Mouse (Mus musculus): ENCODE measurements around the gene Slc11a2. TPM values are rescaled to one million over a fixed set of nuclear protein-coding genes. Genes with fewer than 3 reads are reported as not detected.

The Slc11a2 gene
- total and polyA plus RNA-seq, 2 experiments from 2014 or later, result 17.6 to 36.8 TPM

DNA sequence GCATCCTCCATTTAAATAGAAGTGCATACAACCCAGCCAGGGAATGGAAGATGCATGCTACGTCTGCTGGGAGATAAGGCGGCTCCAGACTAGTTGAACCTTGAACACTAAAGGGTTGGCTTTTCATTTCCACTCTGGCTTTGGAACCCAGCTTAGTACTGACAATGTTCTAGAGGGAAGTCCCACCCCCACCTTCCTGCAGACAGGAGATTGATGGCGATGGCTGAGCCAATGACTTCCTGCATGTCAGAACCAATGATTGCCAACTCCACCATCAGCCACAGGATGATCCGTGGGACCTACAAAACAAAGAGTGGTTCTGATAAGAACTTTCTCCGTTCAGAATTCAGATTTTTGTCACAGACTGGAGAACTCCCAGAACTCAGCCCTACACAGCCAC lies 18.8 kb downstream of the Slc11a2 start:
- no peaks in the 10 kb centered on the region for H3K27me3 ChIP-seq (ENCODE audit: insufficient read depth, low read length)
- H3K27ac ChIP-seq (ENCODE audit: low read depth, low read length), result no peak overlapping the region
- H3K4me1 ChIP-seq (ENCODE audit: insufficient read depth), result no peaks in the 10 kb centered on the region
- ATAC-seq (no peak), DNase-seq (no peak)
- no peak overlapping the region for H3K4me2 ChIP-seq (ENCODE audit: low read depth)
- WGBS, result 90% methylated on average over 5 of the region's 5 CpGs
- H3K4me3 ChIP-seq (ENCODE audit: low read depth, low read length), result no peak overlapping the region
- H3K9me3 ChIP-seq (ENCODE audit: low read length), result no peaks in the 10 kb centered on the region
- H3K9ac ChIP-seq, result no peak overlapping the region
- TF ChIP-seq CTCF (IDR thresholded peaks at IDR 0.05; ENCODE audit: low read depth), result no peak
- H3K36me3 ChIP-seq (ENCODE audit: insufficient read depth), result peaks cover 73% of the 10 kb centered on the region

DNA sequence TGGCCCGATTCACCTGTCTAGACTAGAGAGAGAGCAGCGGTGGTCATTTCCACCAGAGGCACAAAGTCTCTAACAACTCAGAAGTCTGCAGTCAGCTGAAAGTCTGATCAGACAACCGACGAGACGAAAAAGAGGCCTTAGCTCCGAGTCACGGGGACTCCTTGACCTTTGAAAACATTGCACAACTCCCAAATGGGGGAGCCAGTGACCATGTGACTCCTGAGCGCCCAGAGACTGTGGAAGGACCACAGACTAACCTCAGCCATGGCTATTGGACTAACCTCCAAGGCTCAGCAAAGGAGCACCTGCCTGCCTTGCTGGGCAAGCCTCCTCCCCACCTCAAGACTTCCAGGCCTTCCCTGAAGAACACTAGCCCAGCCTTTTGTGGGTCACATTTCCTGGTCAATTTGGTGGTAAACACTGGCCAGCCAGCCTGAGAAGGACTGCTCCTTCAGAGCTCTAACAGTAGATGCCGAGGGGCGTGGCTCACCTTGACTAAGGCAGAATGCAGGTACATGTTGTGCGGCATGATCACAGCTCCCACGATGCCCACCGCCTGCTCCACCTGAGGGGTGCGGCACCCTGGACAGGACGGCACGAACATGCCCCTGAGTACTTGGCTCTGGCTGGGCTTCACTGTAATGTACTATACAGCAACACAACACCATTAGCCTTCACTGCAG lies 21.4 kb downstream of the Slc11a2 start:
- ATAC-seq, result no peak

DNA sequence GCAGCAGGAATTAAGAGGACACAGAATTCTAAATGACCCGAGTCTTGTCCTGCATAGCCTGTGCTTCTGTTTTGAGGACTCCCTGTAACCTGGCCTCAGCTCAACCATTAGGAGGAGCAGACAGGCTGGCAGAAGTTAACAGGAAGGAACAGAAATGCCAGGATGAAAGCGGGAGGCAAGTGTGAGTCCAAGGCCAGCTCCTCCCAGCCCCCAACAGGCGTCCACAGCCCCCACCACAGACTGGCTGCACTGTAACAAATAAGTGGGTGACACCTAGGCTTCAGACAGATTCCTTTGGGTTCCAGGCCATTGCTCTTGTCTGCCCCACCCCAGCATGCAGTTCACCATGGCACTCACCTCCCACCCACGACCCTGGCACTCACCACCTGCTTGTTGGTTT lies 22.1 kb downstream of the Slc11a2 start:
- no peak for DNase-seq
- no peaks in the 10 kb centered on the region for H3K9me3 ChIP-seq (ENCODE audit: low read length)
- no peaks in the 10 kb centered on the region for H3K4me1 ChIP-seq (ENCODE audit: insufficient read depth)
- peaks cover 80% of the 10 kb centered on the region for H3K36me3 ChIP-seq (ENCODE audit: insufficient read depth)
- no peak overlapping the region for H3K4me2 ChIP-seq (ENCODE audit: low read depth)
- no peak overlapping the region for H3K9ac ChIP-seq
- no peak for TF ChIP-seq CTCF (IDR thresholded peaks at IDR 0.05; ENCODE audit: low read depth)
- 87% methylated on average over 4 of the region's 4 CpGs for WGBS
- no peak for ATAC-seq
- no peak overlapping the region for H3K27ac ChIP-seq (ENCODE audit: low read depth, low read length)
- no peak overlapping the region for H3K4me3 ChIP-seq (ENCODE audit: low read depth, low read length)
- no peaks in the 10 kb centered on the region for H3K27me3 ChIP-seq (ENCODE audit: insufficient read depth, low read length)

More for the DNA sequence above, 21.4 kb downstream of the Slc11a2 start:
- DNase-seq, result no peak
- H3K9ac ChIP-seq, result no peak overlapping the region
- 94% methylated on average over 16 of the region's 16 CpGs for WGBS
- TF ChIP-seq CTCF (IDR thresholded peaks at IDR 0.05; ENCODE audit: low read depth), result no peak
- H3K4me3 ChIP-seq (ENCODE audit: low read depth, low read length), result no peak overlapping the region
- no peaks in the 10 kb centered on the region for H3K9me3 ChIP-seq (ENCODE audit: low read length)
- H3K27me3 ChIP-seq (ENCODE audit: insufficient read depth, low read length), result no peaks in the 10 kb centered on the region
- no peak overlapping the region for H3K4me2 ChIP-seq (ENCODE audit: low read depth)
- no peaks in the 10 kb centered on the region for H3K4me1 ChIP-seq (ENCODE audit: insufficient read depth)
- H3K36me3 ChIP-seq (ENCODE audit: insufficient read depth), result peaks cover 80% of the 10 kb centered on the region
- no peak overlapping the region for H3K27ac ChIP-seq (ENCODE audit: low read depth, low read length)

DNA sequence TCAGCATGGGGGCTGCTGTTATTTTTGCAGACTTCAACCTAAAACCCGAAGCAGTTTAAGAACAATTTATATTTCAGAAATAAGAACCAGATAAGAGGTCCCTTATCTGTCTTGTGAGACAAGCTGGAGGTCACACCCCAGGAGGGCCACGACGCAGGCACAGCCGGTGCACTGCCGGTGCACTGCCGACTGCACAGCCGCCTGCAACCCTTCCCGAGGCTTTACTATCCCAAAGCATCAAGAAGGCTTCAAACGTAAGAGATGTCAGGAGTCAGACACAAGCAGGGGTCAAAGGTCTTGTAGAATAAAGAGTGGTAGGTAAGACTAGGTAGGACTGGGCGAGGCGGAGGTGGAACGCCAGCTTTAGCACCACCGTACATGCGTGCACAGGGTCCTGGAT lies 22.5 kb downstream of the Slc11a2 start:
- no peak for ATAC-seq
- H3K4me3 ChIP-seq (ENCODE audit: low read depth, low read length), result no peak overlapping the region
- peaks cover 82% of the 10 kb centered on the region for H3K36me3 ChIP-seq (ENCODE audit: insufficient read depth)
- no peak overlapping the region for H3K4me2 ChIP-seq (ENCODE audit: low read depth)
- WGBS, result 93% methylated on average over 14 of the region's 14 CpGs
- DNase-seq, result no peak
- TF ChIP-seq CTCF (IDR thresholded peaks at IDR 0.05; ENCODE audit: low read depth), result no peak
- no peak overlapping the region for H3K9ac ChIP-seq
- H3K9me3 ChIP-seq (ENCODE audit: low read length), result no peaks in the 10 kb centered on the region
- H3K27ac ChIP-seq (ENCODE audit: low read depth, low read length), result no peak overlapping the region
- H3K27me3 ChIP-seq (ENCODE audit: insufficient read depth, low read length), result no peaks in the 10 kb centered on the region
- no peaks in the 10 kb centered on the region for H3K4me1 ChIP-seq (ENCODE audit: insufficient read depth)

DNA sequence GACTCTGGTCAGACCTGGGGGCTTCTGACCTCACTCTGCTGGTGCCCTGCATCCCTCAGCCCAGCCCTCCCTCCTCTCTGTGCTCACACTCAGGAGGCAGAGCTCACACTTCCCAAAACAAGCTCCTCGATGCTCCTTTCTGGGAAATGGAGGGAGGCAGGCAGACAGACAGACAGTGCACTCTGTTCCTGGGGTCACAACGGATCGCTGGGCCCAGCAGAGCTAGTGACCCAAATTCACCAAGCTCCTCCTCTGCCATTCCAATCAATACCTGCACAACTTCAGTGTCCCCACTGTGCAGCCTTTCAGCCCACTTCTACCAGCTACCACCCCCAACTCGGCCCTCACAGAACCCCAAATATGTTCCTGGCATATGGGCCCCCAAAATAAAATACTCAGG lies 23.1 kb downstream of the Slc11a2 start:
- DNase-seq (no peak), ATAC-seq (no peak)
- no peaks in the 10 kb centered on the region for H3K27me3 ChIP-seq (ENCODE audit: insufficient read depth, low read length)
- no peaks in the 10 kb centered on the region for H3K9me3 ChIP-seq (ENCODE audit: low read length)
- H3K4me3 ChIP-seq (ENCODE audit: low read depth, low read length), result no peak overlapping the region
- no peak overlapping the region for H3K4me2 ChIP-seq (ENCODE audit: low read depth)
- 94% methylated on average over 4 of the region's 4 CpGs for WGBS
- no peaks in the 10 kb centered on the region for H3K4me1 ChIP-seq (ENCODE audit: insufficient read depth)
- no peak overlapping the region for H3K9ac ChIP-seq
- no peak for TF ChIP-seq CTCF (IDR thresholded peaks at IDR 0.05; ENCODE audit: low read depth)
- H3K36me3 ChIP-seq (ENCODE audit: insufficient read depth), result peaks cover 85% of the 10 kb centered on the region
- H3K27ac ChIP-seq (ENCODE audit: low read depth, low read length), result no peak overlapping the region

DNA sequence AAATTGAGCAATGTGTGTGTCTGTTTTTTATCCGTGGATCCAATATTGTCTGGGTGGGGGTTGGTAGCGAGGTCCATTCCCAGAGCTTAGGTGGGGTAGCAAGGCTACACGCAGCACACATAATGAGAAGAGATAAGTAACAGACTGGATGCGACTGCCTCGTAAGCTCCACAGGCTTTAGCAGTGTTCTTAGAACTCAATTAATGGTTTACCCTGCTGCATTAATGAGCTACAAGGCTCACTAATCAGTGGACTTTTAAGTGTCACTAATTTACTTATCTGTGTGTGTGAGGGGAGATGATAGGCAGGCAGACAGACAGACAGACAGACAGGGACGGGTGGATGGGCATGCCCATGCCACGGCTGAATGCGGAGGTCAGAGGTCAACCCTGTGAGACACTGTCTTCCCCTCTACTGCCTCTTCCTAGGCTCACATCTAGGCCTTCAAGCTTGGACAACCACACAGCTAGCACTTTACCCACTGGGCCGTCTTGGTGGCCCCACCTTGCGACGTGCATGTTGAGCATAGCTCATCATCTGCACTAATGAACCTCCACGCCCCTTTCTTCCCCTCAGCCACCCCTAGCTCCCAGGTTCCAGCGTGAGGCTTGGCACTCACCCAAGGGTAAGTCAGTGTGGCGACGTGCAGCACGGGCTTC lies 24.2 kb downstream of the Slc11a2 start:
- no peak for TF ChIP-seq CTCF (IDR thresholded peaks at IDR 0.05; ENCODE audit: low read depth)
- H3K36me3 ChIP-seq (ENCODE audit: insufficient read depth), result peaks cover 90% of the 10 kb centered on the region
- H3K9ac ChIP-seq, result no peak overlapping the region
- ATAC-seq, result no peak
- WGBS, result 81% methylated on average over 16 of the region's 16 CpGs
- H3K4me2 ChIP-seq (ENCODE audit: low read depth), result no peak overlapping the region
- H3K4me1 ChIP-seq (ENCODE audit: insufficient read depth), result no peaks in the 10 kb centered on the region
- no peaks in the 10 kb centered on the region for H3K9me3 ChIP-seq (ENCODE audit: low read length)
- H3K4me3 ChIP-seq (ENCODE audit: low read depth, low read length), result no peak overlapping the region
- H3K27me3 ChIP-seq (ENCODE audit: insufficient read depth, low read length), result no peaks in the 10 kb centered on the region
- H3K27ac ChIP-seq (ENCODE audit: low read depth, low read length), result no peak overlapping the region
- DNase-seq, result no peak

DNA sequence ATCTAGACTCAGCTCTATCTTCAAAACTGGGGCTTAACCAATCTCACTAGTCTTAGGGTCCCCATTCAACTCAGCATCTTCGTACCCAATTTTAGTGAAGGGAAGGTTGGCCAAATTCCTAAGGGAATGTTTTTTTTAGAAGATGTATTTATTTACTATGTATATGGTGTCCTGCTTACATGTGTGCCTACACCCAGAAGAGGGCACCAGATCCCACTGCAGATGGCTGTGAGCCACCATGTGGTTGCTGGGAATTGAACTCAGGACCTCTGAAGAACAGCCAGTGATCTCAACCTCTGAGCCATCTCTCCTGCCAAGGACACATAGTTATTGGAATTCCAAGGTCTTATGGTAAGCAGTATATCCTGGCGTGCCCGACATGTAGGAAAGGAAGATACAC lies 29.3 kb downstream of the Slc11a2 start:
- H3K36me3 ChIP-seq (ENCODE audit: insufficient read depth), result peaks cover 78% of the 10 kb centered on the region
- 0 out of 2 replicates have a peak, but pooled peaks have one; percentile 4 for TF ChIP-seq CTCF (IDR thresholded peaks at IDR 0.05; ENCODE audit: low read depth)
- no peaks in the 10 kb centered on the region for H3K9me3 ChIP-seq (ENCODE audit: low read length)
- no peak overlapping the region for H3K4me3 ChIP-seq (ENCODE audit: low read depth, low read length)
- DNase-seq (no peak), ATAC-seq (no peak)
- 98% methylated on average over 3 of the region's 3 CpGs for WGBS
- H3K9ac ChIP-seq, result no peak overlapping the region
- H3K27me3 ChIP-seq (ENCODE audit: insufficient read depth, low read length), result no peaks in the 10 kb centered on the region
- H3K4me1 ChIP-seq (ENCODE audit: insufficient read depth), result no peaks in the 10 kb centered on the region
- no peak overlapping the region for H3K4me2 ChIP-seq (ENCODE audit: low read depth)
- no peak overlapping the region for H3K27ac ChIP-seq (ENCODE audit: low read depth, low read length)
